28 mouse cellular contexts compared by ENCODE assay signal in the genomic region with DNA sequence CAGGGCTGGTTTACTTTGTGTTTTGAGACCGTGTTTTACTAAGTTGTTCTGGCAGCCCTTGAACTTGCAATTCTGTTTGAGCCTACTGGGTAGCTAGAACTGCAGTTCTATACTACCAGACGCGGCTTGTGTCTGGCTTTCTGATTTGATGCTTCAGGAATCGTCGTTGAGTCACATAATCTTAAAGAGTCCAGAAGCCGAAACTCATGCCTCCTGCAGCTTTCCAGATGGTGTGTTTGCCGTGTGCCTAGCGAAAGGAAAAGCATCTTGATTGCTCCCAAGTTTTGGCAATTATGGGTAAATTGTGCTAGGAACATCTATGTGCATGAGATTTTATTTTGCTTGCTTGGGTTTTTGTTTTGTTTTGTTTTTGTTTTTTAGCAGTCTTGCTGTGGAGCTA.
DNase-seq lines count a peak whose midpoint lies in the region; ATAC-seq and TF ChIP-seq lines count a peak whose summit lies in the region.
"Had no signal": no experiment of that assay in that cellular context is flagged by ENCODE, and none has a peak within 500 bp of the region (broad histone marks: within the 10 kb centered on the region; RNA-seq: fewer than 3 reads in every experiment).

No protein-coding gene starts in this region.

- intact Hi-C loops in left cerebral cortex, adult 2 months (cut with DNase I) = no loop called here
- intact Hi-C loops in left cerebral cortex, postnatal 10 days (cut with DNase I) = no loop called here

- peak overlapping the region; percentile 67 for H3K27ac ChIP-seq in left cerebral cortex, adult 2 months
- peak overlapping the region; percentile 54; the same call in 1 of the 2 replicates for H3K27ac ChIP-seq in cortical plate, adult 2 months (ENCODE audit: insufficient read depth, low read length)
- H3K27ac ChIP-seq: embryonic facial prominence, embryonic 12.5 days; heart, adult 2 months; hindbrain, embryonic 14.5 days; limb, embryonic 12.5 days; liver, embryonic 15.5 days; midbrain, embryonic 10.5 days; midbrain, embryonic 15.5 days; neural tube, embryonic 15.5 days had no signal

- ATAC-seq in frontal cortex, adult (ENCODE audit: low TSS enrichment) = peak; percentile 28; the same call in 1 of the 2 replicates
- ATAC-seq: CD4-positive, CD25-positive, alpha-beta regulatory T cell, adult 4 months; intestine, postnatal 0 days; midbrain, embryonic 15.5 days had no signal

- DNase-seq in frontal cortex, postnatal 25 days (ENCODE audit: low spot score in 2 of 2) = no peak
- no peak for DNase-seq in left cerebral cortex, adult 2 months (ENCODE audit: extremely low spot score in 1 of 2, low spot score in 2 of 2)
- no peak for DNase-seq in left cerebral cortex, postnatal 10 days (ENCODE audit: extremely low spot score in 1 of 2, low spot score in 2 of 2)
- peak; percentile 78 for DNase-seq in brain, adult 2 months (ENCODE audit: low read depth, low spot score)
- no peak for DNase-seq in lung, postnatal 10 days
- DNase-seq: adrenal gland, postnatal 14 days; cerebellum, adult 18-20 months; cerebellum, postnatal 10 days; gastrocnemius, postnatal 36 days; heart, adult 2 months; kidney, adult 9 months; kidney, postnatal 10 days; lung, embryonic 14.5 days; spleen, adult 18-20 months; thymus, adult 18-20 months; thymus, postnatal 36 days had no signal

- no peak for TF ChIP-seq POLR2A in cortical plate, adult 2 months (IDR thresholded peaks at IDR 0.05; ENCODE audit: extremely low read depth, insufficient read depth, low read length)

- TF ChIP-seq CTCF in left cerebral cortex, adult 2 months (IDR thresholded peaks at IDR 0.05) = no peak
- TF ChIP-seq CTCF in cortical plate, adult 2 months (IDR thresholded peaks at IDR 0.05; ENCODE audit: extremely low read depth, insufficient read depth, low read length) = no peak

- H3K4me3 ChIP-seq in left cerebral cortex, adult 2 months = no peak overlapping the region
- no peak overlapping the region for H3K4me3 ChIP-seq in cortical plate, adult 2 months (ENCODE audit: insufficient read depth, low read length)
- H3K4me3 ChIP-seq: embryonic facial prominence, embryonic 12.5 days; heart, adult 2 months; heart, embryonic 12.5 days; limb, embryonic 12.5 days; liver, embryonic 15.5 days; midbrain, embryonic 10.5 days; midbrain, embryonic 15.5 days; neural tube, embryonic 15.5 days had no signal

- H3K4me1 ChIP-seq in cortical plate, adult 2 months (ENCODE audit: control insufficient read depth, insufficient read depth, low read length) = peaks cover 2% of the 10 kb centered on the region
- H3K4me1 ChIP-seq: liver, embryonic 15.5 days had no signal
